Mouse (Mus musculus): ENCODE data around the gene L3mbtl3. TPM values are rescaled to one million over a fixed set of nuclear protein-coding genes. Genes with fewer than 3 reads are reported as not detected.

The L3mbtl3 gene
- 10 to 100 TPM; 10.2 to 14.6 (median 14.5) TPM for polyA plus RNA-seq (2017; shearing (Covaris generic))

DNA sequence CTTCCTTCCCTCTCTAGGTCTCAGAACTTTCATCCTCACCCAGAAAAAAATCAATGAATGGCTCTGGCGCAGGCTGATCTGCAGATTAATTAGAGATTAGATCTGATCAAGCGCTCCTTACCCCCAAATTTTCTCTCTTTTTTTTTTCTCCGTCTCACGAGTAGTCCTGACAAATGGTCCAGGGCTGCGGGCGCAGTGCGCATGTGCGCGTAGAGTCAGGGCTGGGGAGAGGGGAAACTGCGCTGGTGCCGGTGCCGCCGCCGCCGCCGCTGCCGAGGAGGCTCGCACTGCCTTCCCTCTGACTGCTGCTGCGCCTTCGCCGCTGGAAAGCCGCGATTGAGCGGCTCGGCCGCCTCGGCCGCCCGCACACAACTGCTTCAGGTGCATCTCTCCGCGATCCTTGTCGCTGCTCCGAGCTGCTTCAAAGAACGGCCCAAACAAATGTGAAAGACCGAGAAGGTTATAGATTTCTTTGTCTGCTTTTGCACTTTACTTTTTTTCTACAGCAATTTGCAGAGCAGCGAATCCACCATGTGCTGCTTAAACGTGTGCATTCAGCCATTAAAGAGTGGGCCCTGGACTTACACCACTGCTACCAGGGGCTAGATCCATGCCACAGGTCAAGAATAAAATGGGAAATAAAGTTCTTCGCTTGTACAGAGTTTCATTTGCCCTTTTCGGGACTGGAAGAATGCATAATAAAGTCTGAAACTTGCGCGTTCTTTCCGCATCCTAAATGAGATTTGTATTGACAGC is at the start of gene L3mbtl3:
Gene L3mbtl3, minus strand, starts transcription at position 182 of the 756 bp plus-strand sequence.
- peak; percentile 69 for ATAC-seq

DNA sequence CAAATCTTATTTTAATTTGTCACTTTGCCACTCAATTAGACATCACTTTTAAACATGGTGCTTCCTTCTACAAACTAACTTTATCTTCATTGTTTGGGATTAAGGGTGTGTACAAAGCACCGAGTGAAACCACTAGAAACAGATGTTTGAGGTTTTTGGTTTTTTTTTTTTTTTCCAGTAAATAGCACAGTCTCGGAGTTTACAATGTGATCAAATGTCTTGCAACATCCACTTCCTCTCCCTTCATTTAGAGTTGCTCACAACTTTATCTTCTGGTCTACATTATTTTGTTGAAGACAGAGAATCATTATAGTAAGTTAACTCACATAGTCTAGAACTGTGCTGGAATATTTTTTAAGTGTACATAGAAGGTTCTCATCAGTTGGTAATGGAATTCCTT is 45.4 kb upstream of the L3mbtl3 start:
- ATAC-seq, result no peak

DNA sequence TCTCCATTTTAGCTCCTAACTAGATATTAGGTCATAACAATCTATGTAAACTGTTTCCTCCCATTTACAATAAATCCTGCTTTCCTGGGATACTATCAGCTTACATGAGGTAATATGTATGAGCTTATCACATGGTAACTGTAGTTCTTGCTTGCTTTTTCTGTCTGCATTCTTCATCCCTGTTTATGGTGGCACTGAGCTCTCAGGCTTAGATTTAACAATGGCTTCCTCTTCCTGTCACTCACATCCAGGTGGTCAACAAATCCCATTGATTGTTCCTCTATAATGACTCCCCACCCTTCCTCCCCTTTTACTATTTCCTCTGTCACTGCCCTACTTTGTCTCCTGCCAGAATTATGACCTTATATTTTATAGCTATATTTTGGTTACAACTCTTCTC is 12.9 kb upstream of the L3mbtl3 start:
- no peak for ATAC-seq

DNA sequence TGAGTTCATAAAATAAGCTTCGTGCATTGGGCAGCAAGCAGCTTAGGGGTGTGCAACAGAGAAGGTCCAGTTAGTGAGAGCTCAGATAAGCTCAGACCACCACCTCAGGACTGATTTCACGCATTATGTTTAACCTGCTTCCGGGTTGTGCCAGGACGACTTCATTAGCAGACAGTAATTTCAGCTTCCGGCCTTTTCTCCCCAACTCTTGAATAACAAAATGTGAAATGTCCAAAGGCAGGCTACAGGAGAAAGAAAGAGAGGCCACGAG is 1.5 kb upstream of the L3mbtl3 start:
- ATAC-seq, result no peak

DNA sequence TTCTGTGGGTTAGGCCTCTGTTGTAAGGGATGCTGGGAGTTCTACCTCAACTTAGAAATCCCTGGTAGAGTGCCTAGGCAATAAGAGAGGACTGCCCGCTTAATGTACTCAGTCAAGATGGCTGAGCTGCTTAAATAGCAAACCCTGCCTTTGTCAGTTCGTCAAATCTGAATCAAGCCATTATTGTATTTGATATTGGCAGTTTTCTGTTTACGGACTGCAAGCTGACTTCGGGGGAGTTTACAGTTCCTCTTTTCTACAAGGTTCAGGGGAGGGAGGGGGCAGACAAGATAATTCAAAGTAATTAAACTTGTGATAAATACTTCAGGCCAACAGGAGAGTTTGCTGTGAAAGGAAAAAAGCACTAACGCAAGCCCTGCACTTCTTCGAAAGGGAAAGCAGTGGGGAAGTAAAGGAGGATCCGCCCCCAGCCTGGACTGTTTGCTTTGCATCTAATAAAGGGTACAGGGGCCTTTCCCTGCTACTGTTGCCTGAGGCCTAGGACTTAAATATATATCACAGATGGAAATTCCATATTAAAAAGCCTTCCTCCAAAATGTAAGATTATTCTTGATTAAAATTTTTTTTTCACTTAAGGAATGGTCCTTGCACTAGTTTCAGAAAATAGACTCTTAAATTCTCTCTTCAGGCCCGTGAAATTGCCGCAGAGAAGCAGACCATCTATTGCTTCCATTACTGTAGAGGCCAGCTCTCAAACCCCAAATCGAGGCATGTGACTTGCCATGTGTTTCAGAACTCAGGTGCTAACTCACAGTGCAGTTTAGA is 968 bp upstream of the L3mbtl3 start:
- no peak for ATAC-seq

DNA sequence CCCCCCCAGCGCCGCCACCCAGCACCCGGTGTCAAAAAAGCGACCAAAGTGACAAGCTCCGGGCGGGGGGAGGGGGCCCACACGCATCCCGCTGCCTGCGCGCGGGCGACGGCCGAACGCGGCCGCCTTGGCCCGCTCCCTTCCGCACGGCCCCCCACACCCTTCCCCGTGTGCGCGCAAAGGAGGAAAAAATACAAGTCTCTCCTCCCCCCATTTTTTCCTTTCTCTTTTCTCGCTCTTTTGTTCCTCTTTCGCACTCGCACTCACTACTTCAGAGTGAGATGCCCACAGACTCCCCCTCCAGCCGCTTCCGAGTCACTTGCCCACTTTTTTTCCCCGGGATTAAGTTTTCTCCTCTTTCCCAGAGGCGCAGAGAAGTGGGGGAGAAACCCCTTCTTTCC is 420 bp downstream of the L3mbtl3 start:
- ATAC-seq, result peak; percentile 13

DNA sequence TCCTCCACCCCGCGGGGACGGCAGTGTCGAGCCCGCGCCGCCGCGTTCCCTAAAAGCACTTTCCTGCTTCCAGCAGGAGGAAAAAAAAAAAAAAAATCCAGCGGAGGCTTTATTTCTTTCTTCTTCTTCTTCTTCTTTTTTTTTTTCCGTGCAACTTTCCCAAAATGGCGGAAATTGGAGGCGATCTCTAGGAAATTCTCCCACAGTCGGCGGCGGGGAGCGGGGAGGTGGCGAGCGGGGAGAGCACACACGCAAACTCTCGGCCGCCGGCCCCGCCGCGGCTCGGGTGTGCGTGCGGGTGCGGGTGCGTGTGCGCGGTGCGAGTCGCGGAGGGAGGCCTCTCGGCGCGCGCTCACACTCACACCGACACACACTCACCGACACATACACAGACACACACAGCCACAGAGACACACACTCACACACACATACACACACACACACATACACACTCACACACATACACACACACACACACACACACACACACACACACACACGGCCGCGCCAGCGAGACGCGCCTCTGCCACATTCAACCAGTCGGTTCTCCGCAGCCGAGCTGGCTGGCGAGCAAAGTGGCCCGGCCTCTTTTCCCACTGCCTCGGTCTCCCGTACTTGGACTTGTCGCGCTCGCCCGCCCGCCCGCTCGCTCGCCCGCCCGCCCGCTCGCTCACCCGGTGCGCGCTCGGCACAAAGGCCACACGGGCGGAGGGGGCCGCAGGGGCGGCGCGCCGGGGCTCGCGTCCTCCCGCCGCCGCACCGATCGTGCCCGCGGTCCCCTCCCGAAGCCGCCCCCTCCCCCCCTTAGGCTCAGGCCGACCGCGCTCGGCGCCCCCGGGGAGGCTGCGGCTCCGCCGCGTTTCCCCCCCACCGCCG is 1.1 kb downstream of the L3mbtl3 start:
- peak; percentile 7 for ATAC-seq

DNA sequence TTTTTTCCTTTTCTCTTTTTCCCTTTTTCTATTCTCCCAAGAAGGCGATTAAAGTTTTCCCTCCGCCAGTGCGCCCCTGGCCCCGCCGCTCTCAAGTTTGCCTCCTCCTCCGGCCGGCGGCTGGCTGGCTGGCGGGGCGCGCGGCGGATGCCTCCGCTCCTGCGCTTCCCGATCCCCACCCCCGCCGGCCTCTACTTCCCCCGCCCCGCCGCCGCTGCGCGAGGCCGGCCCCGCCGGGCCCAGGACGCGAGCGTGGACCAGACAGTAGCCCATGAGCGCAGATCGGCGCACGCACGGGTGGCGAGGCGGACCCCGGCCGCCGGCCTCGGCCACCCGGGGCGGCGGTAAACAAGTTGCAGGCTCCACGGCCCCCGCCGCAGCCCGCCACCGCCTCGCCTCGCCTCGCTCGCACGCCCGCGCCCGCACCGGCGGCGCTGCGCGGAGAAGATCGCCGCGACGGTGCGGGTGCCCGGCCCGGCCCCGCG is 1.8 kb downstream of the L3mbtl3 start:
- no peak for ATAC-seq

DNA sequence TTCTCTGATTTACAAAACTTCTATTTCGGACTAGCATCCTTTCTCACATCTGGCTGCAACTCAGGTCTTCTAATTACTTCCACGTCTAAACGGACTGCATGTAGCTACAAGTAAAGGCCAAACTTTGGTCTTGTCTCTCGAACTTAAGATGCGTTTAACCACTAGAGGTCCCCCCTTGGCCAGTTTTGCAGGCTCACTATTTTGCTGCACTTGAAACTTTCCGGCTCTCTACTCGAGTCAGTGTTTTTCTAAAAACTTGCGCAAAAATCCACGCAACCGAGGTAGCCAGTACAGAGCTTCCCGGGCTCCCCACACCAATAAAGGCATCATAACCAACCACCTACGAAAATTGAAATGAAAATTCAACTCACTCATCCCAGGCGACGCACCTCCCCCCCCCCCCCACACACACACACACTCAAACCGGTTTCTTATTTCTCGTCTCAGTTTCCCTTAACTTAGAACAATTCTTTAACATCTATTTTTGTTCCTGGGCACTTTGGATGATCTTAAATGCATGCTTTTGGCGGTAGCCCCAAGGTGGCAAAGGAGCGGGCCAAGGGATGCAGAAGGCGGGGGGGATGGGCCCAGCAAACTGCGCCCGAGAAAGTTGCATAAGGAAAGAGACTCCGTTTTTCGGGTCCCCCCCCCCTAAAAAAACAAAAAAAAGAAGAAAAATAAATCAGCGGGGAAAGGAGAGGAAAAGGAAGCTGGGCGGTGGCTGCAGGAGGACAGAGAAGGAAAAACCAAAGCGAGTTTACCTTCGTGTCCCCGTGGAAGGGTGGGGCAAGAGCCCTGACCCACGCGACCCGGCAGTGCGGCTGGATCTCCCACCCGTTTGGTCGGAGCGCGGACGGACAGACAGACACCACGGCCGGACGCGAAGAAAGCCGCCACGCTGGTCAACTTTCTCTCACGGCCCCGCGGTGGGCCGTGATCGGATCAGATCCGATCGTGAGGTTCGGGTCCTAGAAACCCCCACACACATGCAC is 2.5 kb downstream of the L3mbtl3 start:
- ATAC-seq, result peak; percentile 68

DNA sequence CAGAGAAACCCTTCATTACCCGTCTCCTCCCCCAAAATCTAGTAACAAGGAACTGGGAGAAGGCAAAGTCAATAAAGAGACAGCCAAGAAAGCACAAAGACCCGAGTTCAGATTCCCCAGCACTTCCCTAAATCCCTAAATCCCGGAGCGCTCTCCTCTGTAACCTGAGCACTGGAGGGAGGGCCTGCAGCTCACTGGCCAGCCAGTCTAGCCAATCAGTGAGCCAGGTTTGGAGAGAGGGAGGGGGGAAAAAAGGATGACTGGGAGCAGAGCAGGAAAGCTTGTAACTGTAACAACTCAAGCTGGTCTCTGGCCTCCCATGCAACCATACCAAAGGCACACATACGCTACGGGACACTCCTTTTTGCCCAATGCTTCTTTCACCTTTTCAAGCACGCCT is 4.4 kb downstream of the L3mbtl3 start:
- ATAC-seq, result no peak

DNA sequence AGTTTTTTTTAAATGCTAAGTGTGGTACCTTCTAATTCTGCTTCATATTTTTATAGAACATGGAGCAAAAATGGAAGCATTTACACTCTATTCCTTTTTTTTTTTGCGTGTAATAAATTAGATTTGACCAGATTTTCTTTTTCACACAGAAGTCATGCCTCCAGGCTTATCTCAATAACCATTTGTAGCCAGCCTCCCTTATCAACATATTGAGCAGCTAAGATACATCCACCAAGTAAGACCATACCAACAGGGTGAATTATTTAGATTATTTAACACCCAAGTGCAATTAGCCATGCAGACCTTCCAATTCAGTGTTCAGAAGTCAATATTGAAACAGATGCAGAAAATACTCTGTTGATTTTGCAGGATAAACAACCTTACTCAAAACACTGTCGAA is 10.8 kb downstream of the L3mbtl3 start:
- ATAC-seq, result no peak

DNA sequence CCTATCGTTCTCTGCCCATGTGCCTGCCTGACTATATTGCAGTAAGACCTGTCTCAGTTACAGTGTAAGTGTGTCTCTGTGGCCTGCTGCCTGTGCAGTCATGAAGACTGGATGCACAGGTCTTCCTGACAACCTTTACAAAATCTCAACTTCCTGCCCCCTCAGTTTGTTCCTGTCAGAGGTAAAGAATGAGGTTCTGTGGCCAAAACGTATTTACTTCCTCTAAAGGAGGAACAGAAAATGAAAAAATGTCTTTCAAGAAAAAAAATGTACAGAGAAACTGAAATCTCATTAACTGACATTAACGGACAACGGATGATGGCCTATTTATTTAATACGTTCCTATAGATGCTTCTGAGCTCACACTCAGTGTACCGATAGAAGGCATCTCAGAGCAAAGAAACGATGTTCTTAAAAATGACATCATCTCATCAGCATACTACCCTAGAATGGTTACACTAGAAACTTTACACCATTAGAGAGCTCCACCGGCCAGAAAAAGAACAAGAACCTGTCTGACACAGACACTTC is 11.4 kb downstream of the L3mbtl3 start:
- peak; percentile 91 for ATAC-seq

DNA sequence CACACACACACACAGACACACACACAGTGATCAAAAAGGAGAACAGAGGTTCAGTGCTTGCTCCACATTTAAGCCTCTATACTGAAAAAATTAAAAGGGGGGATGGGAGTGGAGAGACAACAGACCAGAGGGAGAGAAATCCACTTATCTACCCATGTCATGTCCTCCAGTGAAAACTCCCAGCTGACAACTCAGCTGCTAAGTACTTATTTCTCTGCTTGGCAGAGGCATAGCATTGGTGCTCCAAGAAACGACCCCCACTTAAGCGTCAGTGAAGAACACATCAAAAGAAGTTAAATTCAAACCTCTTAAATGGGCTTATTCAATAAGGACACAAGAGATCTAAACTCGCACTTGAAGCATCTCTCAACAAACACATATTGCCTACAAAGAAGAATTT is 12.2 kb downstream of the L3mbtl3 start:
- ATAC-seq, result no peak

DNA sequence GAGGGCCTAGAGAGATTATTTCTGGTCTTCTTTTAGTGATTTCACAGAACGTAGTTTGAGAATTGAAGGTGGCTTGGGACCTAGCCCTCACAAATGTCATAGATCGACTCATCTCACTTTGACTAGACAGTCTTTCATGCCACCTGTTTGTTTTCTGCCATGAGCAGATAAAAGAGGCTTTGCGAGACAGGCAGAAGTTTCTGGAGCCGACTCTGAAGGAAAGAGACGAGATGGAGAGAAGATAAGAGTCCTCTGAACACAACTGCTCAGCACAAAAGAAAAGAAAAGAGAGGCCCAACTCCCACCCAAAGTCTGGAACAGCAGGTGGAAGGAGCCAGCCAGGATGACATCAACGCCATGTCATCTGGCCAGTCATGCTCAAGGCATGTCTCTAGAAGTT is 17.0 kb downstream of the L3mbtl3 start:
- ATAC-seq, result peak; percentile 55

DNA sequence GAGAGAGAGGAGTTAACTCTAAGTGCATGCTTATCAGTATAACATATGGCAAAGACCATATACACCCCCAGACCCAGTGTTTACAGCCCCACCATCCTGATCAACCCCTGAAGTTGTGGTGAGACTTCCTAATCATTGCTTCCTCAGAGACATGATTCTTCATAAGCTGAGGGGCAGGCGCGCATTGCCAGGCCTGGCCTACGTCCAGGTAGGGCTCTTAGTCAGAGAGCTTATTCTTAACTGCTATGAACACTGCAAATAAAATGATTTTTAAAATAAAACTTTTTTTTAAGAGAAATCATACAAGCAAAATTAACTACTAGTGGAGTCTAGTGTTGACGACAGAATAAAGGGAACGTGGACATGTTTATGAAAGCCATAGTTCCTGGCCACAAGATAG is 17.5 kb downstream of the L3mbtl3 start:
- no peak for ATAC-seq

DNA sequence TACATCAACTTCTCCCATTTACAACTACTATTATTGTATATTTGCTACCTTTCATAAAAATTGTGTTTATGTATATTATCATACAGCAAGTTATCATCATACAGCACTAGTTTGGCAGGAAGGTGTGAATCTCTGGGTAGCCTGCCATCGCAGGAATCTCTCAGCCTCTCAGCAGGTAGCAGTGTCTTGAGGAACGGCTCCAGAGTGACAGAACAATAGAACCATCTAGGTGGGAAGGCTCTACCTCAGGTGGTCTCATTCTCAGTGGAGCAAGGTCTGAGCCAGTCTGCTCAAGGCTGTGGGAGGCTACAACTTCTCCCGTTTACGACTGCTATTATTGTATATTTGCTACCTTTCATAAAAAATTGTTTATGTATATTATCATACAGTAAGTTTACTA is 22.0 kb downstream of the L3mbtl3 start:
- no peak for ATAC-seq

DNA sequence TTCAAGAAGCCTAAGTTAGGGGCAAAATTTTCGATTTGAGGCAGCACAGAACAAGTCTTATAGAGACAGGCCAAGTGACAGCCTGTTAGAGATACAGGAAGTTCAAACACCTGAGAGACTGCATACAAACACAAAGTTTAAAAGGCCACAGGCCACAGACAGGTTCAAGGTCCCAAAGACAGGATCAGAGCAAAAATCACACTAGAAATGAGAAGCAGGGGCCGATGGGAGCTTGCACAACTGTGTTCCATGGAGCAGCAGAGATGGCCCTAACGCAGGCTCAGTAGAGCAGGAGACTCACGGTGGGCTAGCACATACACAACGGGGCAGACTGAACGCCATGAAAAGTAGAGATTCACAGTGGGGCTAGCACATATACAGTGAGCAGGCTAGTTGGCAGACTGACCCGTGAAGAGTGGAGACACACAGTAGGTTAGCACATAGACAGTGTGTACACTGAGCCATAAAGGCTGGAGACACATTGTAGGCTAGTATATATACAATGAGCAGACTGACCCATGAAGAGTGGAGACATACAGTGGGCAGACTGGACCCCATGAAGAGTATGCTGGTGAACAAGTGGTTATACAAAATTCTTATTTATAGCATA is 24.5 kb downstream of the L3mbtl3 start:
- no peak for ATAC-seq

DNA sequence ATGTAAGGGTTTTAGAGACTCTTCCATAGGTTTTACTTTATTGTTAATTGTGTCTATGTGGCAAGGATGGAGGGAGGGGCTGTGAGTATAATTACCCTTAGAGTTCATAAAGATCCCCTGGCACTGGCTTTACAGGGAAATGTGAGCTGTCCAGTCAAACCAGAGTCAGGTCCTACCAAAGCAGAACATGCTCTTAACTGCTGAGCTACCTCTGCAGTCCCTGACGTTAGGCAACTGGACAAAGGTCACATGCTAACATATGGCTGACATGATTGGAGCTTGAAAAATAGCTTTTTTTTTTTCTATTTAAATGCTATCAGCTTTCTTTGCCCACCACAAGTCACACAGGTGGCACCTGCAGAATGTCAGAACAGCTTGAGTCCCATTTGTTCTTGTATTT is 25.6 kb downstream of the L3mbtl3 start:
- no peak for ATAC-seq

DNA sequence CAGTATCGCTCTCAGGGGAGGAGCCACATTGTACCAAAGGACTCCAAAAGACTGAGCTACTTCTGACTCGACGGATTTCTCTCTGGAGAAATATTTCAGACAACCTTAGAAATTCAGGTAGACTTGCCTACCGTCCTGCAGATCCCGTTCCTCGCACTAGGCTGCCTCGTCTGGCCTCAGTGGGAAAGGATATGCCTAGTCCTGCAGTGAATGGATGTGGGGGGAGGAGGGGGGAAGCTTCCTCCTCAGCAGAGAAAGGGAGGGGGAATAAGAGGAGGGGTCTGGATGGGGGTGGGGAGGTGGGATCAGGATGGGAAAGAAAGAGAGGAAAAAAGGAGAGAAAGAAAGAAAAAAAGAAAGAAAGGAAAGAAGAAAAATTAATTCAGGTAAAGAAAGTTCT is 28.2 kb downstream of the L3mbtl3 start:
- no peak for ATAC-seq

DNA sequence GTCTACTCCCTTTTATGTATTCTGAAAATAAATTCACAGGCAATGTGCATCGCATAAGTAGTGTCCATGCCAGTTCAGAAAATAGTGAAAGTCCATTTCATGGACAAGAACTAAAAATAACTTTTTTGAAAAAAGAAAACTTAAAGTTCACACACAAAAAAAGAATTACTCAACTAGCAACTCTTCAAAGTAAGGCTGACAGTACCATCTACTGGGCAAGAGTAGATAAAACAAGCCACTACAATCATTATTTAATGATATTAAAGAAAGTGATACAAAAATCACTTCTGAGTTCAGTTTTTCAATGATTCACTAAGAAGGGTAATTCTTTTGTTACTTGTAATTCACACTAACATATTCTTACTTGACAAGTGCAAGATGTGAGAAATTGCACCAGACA is 29.9 kb downstream of the L3mbtl3 start:
- ATAC-seq, result peak; percentile 91

DNA sequence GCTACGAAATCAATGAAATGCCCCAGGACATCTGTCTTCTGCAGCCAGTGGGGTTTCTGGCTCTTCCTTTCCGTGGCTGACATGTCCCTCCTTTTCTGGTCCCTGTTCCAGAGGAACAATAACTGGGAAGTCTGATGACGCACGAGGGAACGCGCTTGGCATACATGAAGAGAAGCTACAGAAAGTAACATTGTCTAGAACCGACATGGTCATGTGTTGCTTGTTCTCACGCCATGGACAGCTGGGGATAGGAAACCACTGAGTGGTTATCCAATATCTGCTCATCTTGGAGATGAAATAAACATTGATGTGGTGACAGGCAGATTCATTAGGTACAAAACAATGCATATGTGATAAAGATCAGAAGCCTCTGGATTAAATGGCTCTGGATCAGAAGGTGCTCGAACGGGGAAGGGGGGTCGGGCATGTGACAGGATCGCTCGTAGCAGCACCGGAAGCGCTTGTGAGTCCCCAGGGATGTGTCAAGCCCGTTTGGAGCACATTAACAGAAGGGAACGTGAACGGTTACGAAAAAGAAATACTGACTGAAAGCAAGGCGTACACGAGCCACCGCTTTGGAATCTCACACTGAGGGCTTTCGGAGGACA is 37.8 kb downstream of the L3mbtl3 start:
- ATAC-seq, result no peak
